Mouse (Mus musculus) erythroblast, embryonic 14.5 days (primary cell): ENCODE measurements around the gene Adamts16. TPM values are rescaled to one million over a fixed set of nuclear protein-coding genes. Genes with fewer than 3 reads are reported as not detected.

Source experiments
- H3K27me3 ChIP-seq: 2 replicates; pipeline ENCODE4 v1.6.1; 2012; ENCODE audit warnings: inconsistent platforms; ENCODE audit not compliant: control insufficient read depth
- H3K36me3 ChIP-seq: 2 replicates; pipeline ENCODE4 v1.6.1; 2012; ENCODE audit warnings: mild to moderate bottlenecking, inconsistent platforms; ENCODE audit not compliant: control insufficient read depth
- H3K4me1 ChIP-seq: 2 replicates; pipeline ENCODE4 v1.6.1; 2012; ENCODE audit warnings: inconsistent platforms; ENCODE audit not compliant: control insufficient read depth
- H3K4me3 ChIP-seq: replicated peaks from 2 replicates; pipeline ENCODE3; 2012; ENCODE audit warnings: moderate library complexity, mild to moderate bottlenecking, inconsistent platforms
- H3K9me3 ChIP-seq: 2 replicates; pipeline ENCODE4 v1.6.1; 2012; ENCODE audit warnings: low read length, inconsistent platforms, mixed read lengths; ENCODE audit not compliant: control insufficient read depth
- GATA1 ChIP-seq: IDR thresholded peaks from 2 replicates; pipeline ENCODE4 v1.6.1; 2012; ENCODE audit warnings: low read length, inconsistent platforms, mixed read lengths
- TAL1 ChIP-seq: IDR thresholded peaks from 3 replicates; pipeline ENCODE4 v1.6.1; 2012; ENCODE audit warnings: low read length, inconsistent platforms, mixed read lengths
- polyA plus RNA-seq: library from polyadenylated mRNA; stranded (reverse); fragments of >175 nt; gene quantifications from 2 replicates; pipeline ENCODE4 v1.2.3, GENCODE M21; 2012

Adamts16 gene
- polyA plus RNA-seq, 1 experiment: not detected

DNA sequence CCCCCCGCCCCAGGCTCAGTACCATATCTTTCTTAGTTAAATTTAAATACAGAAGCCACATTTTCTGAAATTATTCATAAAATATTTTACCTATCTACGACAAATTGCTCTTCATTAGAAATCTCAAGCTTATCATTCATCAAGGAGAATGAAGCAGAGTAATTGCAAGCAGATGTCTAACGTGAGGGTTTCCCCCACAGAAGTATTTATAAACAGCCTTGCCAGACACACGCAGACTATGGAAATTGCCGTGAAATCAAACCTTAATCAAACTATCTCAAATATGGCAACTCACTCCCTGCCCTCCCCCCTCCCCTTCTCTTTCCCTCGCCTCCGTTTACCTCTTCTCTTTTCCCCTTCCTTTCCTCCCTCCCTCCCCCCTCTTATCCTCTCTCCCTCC, 61.8 kb downstream of the Adamts16 start:
- TF ChIP-seq TAL1 (no peak), GATA1 (no peak)
- Histone ChIP-seq H3K36me3 (no peaks in the 10 kb centered on the region), H3K27me3 (no peaks in the 10 kb centered on the region), H3K9me3 (no peaks in the 10 kb centered on the region), H3K4me1 (no peaks in the 10 kb centered on the region), H3K4me3 (no peak overlapping the region)

DNA sequence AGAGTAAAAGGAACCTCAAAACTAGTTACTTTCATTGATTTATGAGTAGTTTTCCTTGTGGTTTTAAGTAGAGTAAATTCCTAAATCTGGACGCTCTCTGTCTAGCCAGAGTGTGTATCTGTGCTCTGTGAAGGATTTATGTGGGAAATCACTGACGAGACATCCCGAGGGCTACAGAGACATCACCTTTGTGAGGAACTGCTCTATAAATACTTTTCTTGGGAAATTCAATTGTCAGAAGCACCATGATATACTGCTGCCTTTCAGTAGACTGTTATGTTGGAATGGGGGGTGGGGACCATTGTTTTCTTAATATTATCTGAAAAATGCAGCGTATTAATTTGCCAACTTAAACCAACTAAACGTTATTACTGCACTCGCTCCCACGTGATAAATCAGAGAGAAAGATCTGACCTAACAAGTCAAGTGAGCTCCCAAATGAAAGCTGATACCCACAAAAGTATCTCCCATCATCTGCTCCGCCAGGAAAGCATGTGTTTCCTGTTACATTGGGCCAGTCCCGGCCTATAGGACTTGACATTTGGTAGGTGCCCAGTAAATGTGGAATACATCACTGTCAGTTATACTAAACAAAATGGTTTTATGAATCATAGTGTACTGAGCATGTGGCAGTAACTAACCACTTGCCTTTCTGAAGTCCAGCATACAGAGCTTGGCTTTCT, 62.6 kb downstream of the Adamts16 start:
- no peak overlapping the region for H3K4me3 ChIP-seq
- no peaks in the 10 kb centered on the region for H3K4me1 ChIP-seq
- no peak for TF ChIP-seq GATA1
- no peak for TF ChIP-seq TAL1
- no peaks in the 10 kb centered on the region for H3K27me3 ChIP-seq
- H3K9me3 ChIP-seq: no peaks in the 10 kb centered on the region
- no peaks in the 10 kb centered on the region for H3K36me3 ChIP-seq

DNA sequence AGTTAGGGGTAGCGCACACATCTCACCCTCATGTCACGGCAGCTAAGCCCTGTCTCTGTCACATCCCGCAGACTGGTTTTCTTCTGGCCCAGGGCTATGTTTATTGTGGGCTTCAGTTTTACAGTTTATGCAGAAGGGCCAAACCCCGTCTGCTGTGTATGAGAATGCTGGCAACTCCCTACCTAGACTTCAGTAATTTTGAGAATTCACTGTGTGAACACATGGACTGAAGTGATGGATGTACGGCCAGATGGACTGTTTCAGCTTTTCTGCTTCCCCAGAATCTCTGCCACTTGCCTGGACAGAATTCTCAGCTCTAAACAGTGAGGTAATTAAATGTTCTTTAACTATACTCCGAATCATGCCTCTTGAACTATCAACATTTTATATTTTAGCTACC, 70.5 kb downstream of the Adamts16 start:
- Histone ChIP-seq H3K9me3 (no peaks in the 10 kb centered on the region), H3K36me3 (no peaks in the 10 kb centered on the region), H3K4me1 (no peaks in the 10 kb centered on the region), H3K27me3 (no peaks in the 10 kb centered on the region), H3K4me3 (no peak overlapping the region)
- TF ChIP-seq GATA1: no peak
- no peak for TF ChIP-seq TAL1

DNA sequence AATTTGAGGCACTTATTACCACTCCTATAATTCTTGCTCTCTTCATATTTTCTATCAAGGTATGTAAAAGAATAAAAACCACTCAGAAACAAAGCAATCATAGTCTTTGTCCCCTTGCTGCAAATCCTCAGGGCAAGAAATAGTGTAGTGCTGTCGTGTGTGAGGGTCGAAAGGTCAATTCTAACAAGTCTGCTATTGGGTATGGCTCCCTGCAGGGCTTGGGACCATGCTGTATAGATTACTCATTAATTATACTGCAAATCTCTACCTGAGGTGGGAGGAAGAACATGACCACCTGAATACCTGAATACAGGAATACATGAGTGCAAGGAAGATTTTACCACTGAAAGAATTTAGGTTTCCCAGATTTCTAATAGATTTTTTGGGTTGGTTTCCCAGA, 72.5 kb downstream of the Adamts16 start:
- Histone ChIP-seq H3K27me3 (no peaks in the 10 kb centered on the region), H3K4me3 (no peak overlapping the region), H3K9me3 (no peaks in the 10 kb centered on the region), H3K4me1 (no peaks in the 10 kb centered on the region), H3K36me3 (no peaks in the 10 kb centered on the region)
- TF ChIP-seq GATA1 (no peak), TAL1 (no peak)

DNA sequence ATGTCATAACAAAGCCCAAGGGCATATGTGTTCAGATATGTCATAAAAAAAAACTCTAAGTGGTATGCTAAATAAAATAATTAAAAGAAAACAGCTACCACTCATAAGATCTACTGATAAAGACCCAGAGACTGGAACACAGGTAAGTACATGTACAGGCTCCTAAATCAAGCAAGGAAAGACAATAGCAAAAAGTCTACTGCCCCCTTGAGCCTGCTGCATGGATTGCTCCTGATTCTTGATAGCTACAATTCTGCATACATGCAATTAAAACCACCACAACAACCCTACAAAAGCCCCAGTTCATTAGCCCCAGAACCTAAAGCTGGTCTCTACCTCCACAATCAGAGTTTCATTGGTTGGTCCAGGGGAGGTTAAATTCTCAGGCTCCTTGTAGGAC, 74.1 kb downstream of the Adamts16 start:
- no peaks in the 10 kb centered on the region for H3K4me1 ChIP-seq
- TF ChIP-seq GATA1 (no peak), TAL1 (no peak)
- no peaks in the 10 kb centered on the region for H3K36me3 ChIP-seq
- no peaks in the 10 kb centered on the region for H3K27me3 ChIP-seq
- no peaks in the 10 kb centered on the region for H3K9me3 ChIP-seq
- H3K4me3 ChIP-seq: no peak overlapping the region

DNA sequence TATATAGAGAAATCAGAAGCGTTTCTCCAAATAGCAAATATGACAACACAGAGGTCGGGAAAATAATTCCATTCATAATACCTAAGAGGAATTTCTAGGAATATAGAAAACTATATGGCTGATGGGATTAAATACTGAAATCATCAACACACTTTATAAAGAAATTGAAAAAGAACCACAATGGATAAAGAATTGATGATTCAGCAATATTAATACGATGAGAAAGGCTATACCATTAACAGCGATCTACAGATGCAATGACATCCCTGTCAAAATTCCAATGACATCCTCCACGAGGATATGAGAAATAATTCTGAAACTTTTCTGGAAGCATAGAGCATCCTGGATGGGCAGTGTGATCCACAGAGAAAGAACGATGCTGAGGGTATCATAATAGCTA, 76.9 kb downstream of the Adamts16 start:
- H3K27me3 ChIP-seq: no peaks in the 10 kb centered on the region
- TF ChIP-seq GATA1 (no peak), TAL1 (no peak)
- no peak overlapping the region for H3K4me3 ChIP-seq
- no peaks in the 10 kb centered on the region for H3K4me1 ChIP-seq
- H3K36me3 ChIP-seq: no peaks in the 10 kb centered on the region
- H3K9me3 ChIP-seq: no peaks in the 10 kb centered on the region

DNA sequence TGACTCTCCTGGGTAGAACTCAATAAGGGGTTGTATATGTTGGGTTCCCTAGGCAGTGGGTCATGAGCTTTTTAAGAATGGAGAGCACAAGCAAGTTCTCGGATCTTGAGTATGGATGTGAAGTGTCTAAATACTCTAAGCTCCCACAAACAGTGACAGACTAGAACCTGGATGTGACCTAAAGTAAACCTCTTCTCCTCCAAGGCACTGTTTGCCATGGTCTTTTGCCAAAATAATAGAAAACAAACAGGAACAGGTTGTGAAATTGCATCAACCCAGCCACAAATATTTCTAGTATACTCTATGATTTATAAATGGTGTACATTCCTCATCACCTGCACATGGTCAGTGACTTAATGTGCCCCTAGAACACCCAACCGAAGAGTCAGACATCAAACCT, 79.0 kb downstream of the Adamts16 start:
- Histone ChIP-seq H3K27me3 (no peaks in the 10 kb centered on the region), H3K4me3 (no peak overlapping the region), H3K4me1 (no peaks in the 10 kb centered on the region), H3K36me3 (no peaks in the 10 kb centered on the region), H3K9me3 (no peaks in the 10 kb centered on the region)
- TF ChIP-seq GATA1 (no peak), TAL1 (no peak)

DNA sequence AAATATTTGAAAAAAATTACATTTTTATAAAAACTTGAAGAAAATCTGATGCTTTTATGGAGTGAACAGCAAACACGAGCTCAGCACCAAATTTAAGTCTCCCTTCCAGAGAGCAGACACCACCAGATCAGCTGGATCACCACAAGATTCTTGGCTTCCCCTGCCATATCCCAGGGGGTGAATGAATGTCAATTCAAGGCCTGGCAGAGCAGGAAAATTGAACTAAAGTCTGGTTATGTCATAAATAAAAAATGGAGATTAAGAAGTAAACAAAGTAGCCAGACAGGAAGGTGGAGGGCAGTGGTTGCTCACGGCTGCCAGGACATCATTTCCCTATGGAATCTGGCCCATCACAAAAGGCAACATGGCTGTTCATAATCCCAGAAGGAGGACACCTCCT, 80.3 kb downstream of the Adamts16 start:
- Histone ChIP-seq H3K9me3 (no peaks in the 10 kb centered on the region), H3K4me1 (no peaks in the 10 kb centered on the region), H3K4me3 (no peak overlapping the region), H3K27me3 (no peaks in the 10 kb centered on the region), H3K36me3 (no peaks in the 10 kb centered on the region)
- TF ChIP-seq GATA1 (no peak), TAL1 (no peak)

DNA sequence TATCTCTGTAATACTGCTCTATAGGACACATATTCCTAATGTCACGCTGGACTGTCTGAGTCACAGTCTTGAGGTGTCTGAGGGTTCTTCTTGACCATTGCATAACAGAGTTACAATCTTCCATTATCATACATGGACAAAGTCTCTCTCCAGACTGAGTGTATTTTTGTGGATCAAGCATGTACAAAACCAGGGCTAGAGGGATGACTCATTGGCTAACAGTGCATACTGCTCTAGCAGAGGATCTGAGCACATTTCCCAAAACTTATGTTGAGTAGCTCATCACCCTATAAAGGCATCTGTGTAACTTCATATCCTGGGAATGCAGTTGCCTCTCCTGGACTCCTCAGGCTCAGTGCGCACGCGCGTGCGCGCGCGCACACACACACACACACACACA, 81.4 kb downstream of the Adamts16 start:
- Histone ChIP-seq H3K9me3 (no peaks in the 10 kb centered on the region), H3K4me3 (no peak overlapping the region), H3K4me1 (no peaks in the 10 kb centered on the region), H3K36me3 (no peaks in the 10 kb centered on the region), H3K27me3 (no peaks in the 10 kb centered on the region)
- TF ChIP-seq GATA1 (no peak), TAL1 (no peak)
